Mouse (Mus musculus) hindbrain, embryonic 11.5 days (tissue): ENCODE measurements around the gene Slc8a2. TPM values are rescaled to one million over a fixed set of nuclear protein-coding genes. Genes with fewer than 3 reads are reported as not detected.

Source experiments
- ATAC-seq: fragments of 200-750 bp; cut with Nextera tagmentation; 2 replicates; pipeline ENCODE4 v1.8.0; 2017; ENCODE audit warnings: mild to moderate bottlenecking, moderate TSS enrichment, moderate library complexity; ENCODE audit not compliant: low FRiP score
- DNase-seq: peaks from one replicate; pipeline ENCODE4 v3.0.0-alpha.2; 2015; ENCODE audit warnings: low spot score
- H3K27ac ChIP-seq: fragments of 300-500 bp; sonication (generic); 2 replicates; pipeline ENCODE4 v1.5.1; 2014; ENCODE audit warnings: mild to moderate bottlenecking, low read depth, low read length
- H3K27me3 ChIP-seq: fragments of 300-500 bp; sonication (generic); 2 replicates; pipeline ENCODE4 v1.6.1; 2014; ENCODE audit warnings: mild to moderate bottlenecking, low read length, moderate library complexity, mixed read lengths; ENCODE audit not compliant: control insufficient read depth, insufficient read depth
- H3K36me3 ChIP-seq: fragments of 300-500 bp; sonication (generic); 2 replicates; pipeline ENCODE4 v1.6.1; 2014; ENCODE audit warnings: mild to moderate bottlenecking, low read length, moderate library complexity, mixed read lengths; ENCODE audit not compliant: control insufficient read depth, insufficient read depth
- H3K4me1 ChIP-seq: fragments of 300-500 bp; sonication (generic); replicated peaks from 2 replicates; pipeline ENCODE4 v1.6.1; 2014; ENCODE audit warnings: low read length, mixed read lengths; ENCODE audit not compliant: control insufficient read depth, insufficient read depth
- H3K4me2 ChIP-seq: fragments of 300-500 bp; sonication (generic); replicated peaks from 2 replicates; pipeline ENCODE4 v1.6.1; 2014; ENCODE audit warnings: mild to moderate bottlenecking, low read depth, low read length
- H3K4me3 ChIP-seq: fragments of 300-500 bp; sonication (generic); 2 replicates; pipeline ENCODE4 v1.5.1; 2014; ENCODE audit warnings: low read depth, low read length
- H3K9ac ChIP-seq: fragments of 300-500 bp; sonication (generic); 2 replicates; pipeline ENCODE4 v1.6.1; 2014; ENCODE audit warnings: low read depth, low read length
- H3K9me3 ChIP-seq: fragments of 300-500 bp; sonication (generic); 2 replicates; pipeline ENCODE4 v1.6.1; 2016; ENCODE audit warnings: low read length; ENCODE audit not compliant: control insufficient read depth
- WGBS: fragments of 180-500 bp; shearing (Covaris S2); extraction: QIAGEN DNeasy Blood & Tissue Kit; methylation state at CpG from one replicate; pipeline ENCODE4 v1.1.7; 2014; 5-methylcytosine and 5-hydroxymethylcytosine counted together
- polyA plus RNA-seq: library from polyadenylated mRNA; unstranded; fragments of >200 nt; fragmentation: Nextera tagmentation; extraction: Ambion mirVana; gene quantifications from 2 replicates; pipeline ENCODE4 v1.2.1, GENCODE M21; 2014

The Slc8a2 gene
- polyA plus RNA-seq, 1 experiment from 2014 or later: 1.0 TPM

- no peak overlapping the region for H3K9ac ChIP-seq
- no peaks in the 10 kb centered on the region for H3K9me3 ChIP-seq
- DNase-seq (no peak), ATAC-seq (no peak)
- no peaks in the 10 kb centered on the region for H3K27me3 ChIP-seq
- H3K36me3 ChIP-seq: peaks cover 13% of the 10 kb centered on the region
- no peak overlapping the region for H3K4me3 ChIP-seq
- H3K27ac ChIP-seq: no peak overlapping the region
- no peak overlapping the region for H3K4me2 ChIP-seq
- no peaks in the 10 kb centered on the region for H3K4me1 ChIP-seq
- WGBS: 89% methylated on average over 7 of the region's 7 CpGs
Measured at GRCm38 (mm10) chr7:16116418-16116817, 13.2 kb upstream of the Slc8a2 start.

GRCm38 (mm10) chr7:16117100-16117499 is 12.5 kb upstream of the Slc8a2 start:
- DNase-seq (no peak), ATAC-seq (no peak)
- no peak overlapping the region for H3K4me2 ChIP-seq
- no peaks in the 10 kb centered on the region for H3K4me1 ChIP-seq
- WGBS: 87% methylated on average over 3 of the region's 3 CpGs
- no peaks in the 10 kb centered on the region for H3K9me3 ChIP-seq
- H3K27ac ChIP-seq: no peak overlapping the region
- no peak overlapping the region for H3K4me3 ChIP-seq
- H3K36me3 ChIP-seq: peaks cover 13% of the 10 kb centered on the region
- no peak overlapping the region for H3K9ac ChIP-seq
- H3K27me3 ChIP-seq: no peaks in the 10 kb centered on the region

- peak within 1 kb of the TSS; percentile 86 for H3K27ac ChIP-seq
- H3K36me3 ChIP-seq: peaks cover 7% of the 10 kb centered on the region; the same call in 1 of the 2 replicates
- H3K9me3 ChIP-seq: no peaks in the 10 kb centered on the region
- no peaks in the 10 kb centered on the region for H3K27me3 ChIP-seq
- H3K4me3 ChIP-seq: peak within 1 kb of the TSS; percentile 70
- DNase-seq: peak; percentile 96
- peak within 1 kb of the TSS; percentile 75 for H3K9ac ChIP-seq
- WGBS: 2% methylated on average over 33 of the region's 33 CpGs
- ATAC-seq: peak; percentile 89
- H3K4me2 ChIP-seq: peak within 1 kb of the TSS; percentile 40
- no peaks in the 10 kb centered on the region for H3K4me1 ChIP-seq
Measured at GRCm38 (mm10) chr7:16119569-16120261, 9.9 kb upstream of the Slc8a2 start, which contains the start of gene Kptn. Kptn (plus strand) TSS chr7:16119895.

GRCm38 (mm10) chr7:16120262-16120600 is 9.4 kb upstream of the Slc8a2 start:
- ATAC-seq: no peak; the same call in 1 of the 2 replicates
- no peak for DNase-seq
- Histone ChIP-seq H3K27ac (no peak overlapping the region), H3K27me3 (no peaks in the 10 kb centered on the region), H3K36me3 (0 out of 2 replicates have a peak, but pooled peaks cover 6% of the 10 kb centered on the region), H3K4me3 (peak overlapping the region; percentile 70), H3K9me3 (no peaks in the 10 kb centered on the region), H3K4me2 (peak overlapping the region; percentile 40), H3K4me1 (no peaks in the 10 kb centered on the region), H3K9ac (no peak overlapping the region; the same call in 1 of the 2 replicates)
- 52% methylated on average over 9 of the region's 9 CpGs for WGBS

- H3K36me3 ChIP-seq: no peaks in the 10 kb centered on the region
- no peaks in the 10 kb centered on the region for H3K9me3 ChIP-seq
- 81% methylated on average over 9 of the region's 9 CpGs for WGBS
- no peak overlapping the region for H3K9ac ChIP-seq
- no peak for DNase-seq
- no peak for ATAC-seq
- H3K27me3 ChIP-seq: no peaks in the 10 kb centered on the region
- no peak overlapping the region for H3K4me3 ChIP-seq
- no peak overlapping the region for H3K4me2 ChIP-seq
- peaks cover 3% of the 10 kb centered on the region; the same call in 1 of the 2 replicates for H3K4me1 ChIP-seq
- no peak overlapping the region for H3K27ac ChIP-seq
Measured at GRCm38 (mm10) chr7:16125829-16126228, 3.8 kb upstream of the Slc8a2 start.

GRCm38 (mm10) chr7:16128344-16128743 is 1.3 kb upstream of the Slc8a2 start:
- Histone ChIP-seq H3K4me1 (peaks cover 11% of the 10 kb centered on the region), H3K9me3 (no peaks in the 10 kb centered on the region), H3K4me2 (no peak overlapping the region), H3K4me3 (no peak overlapping the region), H3K27me3 (no peaks in the 10 kb centered on the region), H3K27ac (no peak overlapping the region), H3K36me3 (no peaks in the 10 kb centered on the region), H3K9ac (no peak overlapping the region)
- no peak for ATAC-seq
- no peak for DNase-seq
- 87% methylated on average over 6 of the region's 6 CpGs for WGBS

GRCm38 (mm10) chr7:16128899-16129298 is 727 bp upstream of the Slc8a2 start:
- H3K4me2 ChIP-seq: peak overlapping the region; percentile 87; the same call in 1 of the 2 replicates
- ATAC-seq: no peak

GRCm38 (mm10) chr7:16129846-16130691 is 443 bp downstream of the Slc8a2 start:
- peak overlapping the region; percentile 88 for H3K27ac ChIP-seq
- H3K9me3 ChIP-seq: no peaks in the 10 kb centered on the region
- H3K4me1 ChIP-seq: peaks cover 17% of the 10 kb centered on the region
- H3K27me3 ChIP-seq: no peaks in the 10 kb centered on the region
- no peaks in the 10 kb centered on the region for H3K36me3 ChIP-seq
- peak overlapping the region; percentile 73 for H3K4me3 ChIP-seq
- DNase-seq (peak; percentile 87), ATAC-seq (peak; percentile 80)
- H3K4me2 ChIP-seq: peak overlapping the region; percentile 87
- WGBS: 2% methylated on average over 29 of the region's 38 CpGs
- H3K9ac ChIP-seq: peak overlapping the region; percentile 77

More at GRCm38 (mm10) chr7:16128899-16129298, 727 bp upstream of the Slc8a2 start:
- Histone ChIP-seq H3K36me3 (no peaks in the 10 kb centered on the region), H3K27me3 (no peaks in the 10 kb centered on the region), H3K4me1 (peaks cover 11% of the 10 kb centered on the region), H3K27ac (no peak overlapping the region; the same call in 1 of the 2 replicates), H3K9me3 (no peaks in the 10 kb centered on the region), H3K4me3 (no peak overlapping the region), H3K9ac (no peak overlapping the region)
- 72% methylated on average over 5 of the region's 5 CpGs for WGBS
- DNase-seq: no peak
